Mouse (Mus musculus) limb, embryonic 13.5 days (tissue): ENCODE measurements around the gene Usp30. TPM values are rescaled to one million over a fixed set of nuclear protein-coding genes. Genes with fewer than 3 reads are reported as not detected.
A peak's percentile ranks its signal among the peaks of the same experiment; 100 is the strongest.

Experiments used
- ATAC-seq: fragments of 200-750 bp; cut with Nextera tagmentation; 2 replicates; pipeline ENCODE4 v1.8.0; 2017; ENCODE audit warnings: low read depth, moderate number of reproducible peaks, moderate TSS enrichment; ENCODE audit not compliant: low FRiP score
- H3K27ac ChIP-seq: fragments of 300-500 bp; sonication (generic); 2 replicates; pipeline ENCODE4 v1.5.1; 2015; ENCODE audit warnings: inconsistent platforms, mild to moderate bottlenecking, moderate library complexity
- H3K27me3 ChIP-seq: fragments of 300-500 bp; sonication (generic); 2 replicates; pipeline ENCODE4 v1.6.1; 2015; ENCODE audit warnings: mild to moderate bottlenecking, inconsistent platforms
- H3K36me3 ChIP-seq: fragments of 300-500 bp; sonication (generic); 2 replicates; pipeline ENCODE4 v1.6.1; 2015; ENCODE audit warnings: inconsistent platforms, mild to moderate bottlenecking, moderate library complexity
- H3K4me1 ChIP-seq: fragments of 300-500 bp; sonication (generic); 2 replicates; pipeline ENCODE4 v1.6.1; 2015; ENCODE audit warnings: inconsistent platforms
- H3K4me2 ChIP-seq: fragments of 300-500 bp; sonication (generic); replicated peaks from 2 replicates; pipeline ENCODE4 v1.6.1; 2015; ENCODE audit warnings: inconsistent platforms, mild to moderate bottlenecking, moderate library complexity
- H3K4me3 ChIP-seq: fragments of 300-500 bp; sonication (generic); 2 replicates; pipeline ENCODE4 v1.5.1; 2015; ENCODE audit warnings: moderate library complexity, mild to moderate bottlenecking, inconsistent platforms
- H3K9ac ChIP-seq: fragments of 300-500 bp; sonication (generic); 2 replicates; pipeline ENCODE4 v1.6.1; 2015; ENCODE audit warnings: mild to moderate bottlenecking, inconsistent platforms
- H3K9me3 ChIP-seq: fragments of 300-500 bp; sonication (generic); 2 replicates; pipeline ENCODE4 v1.6.1; 2016; ENCODE audit warnings: inconsistent platforms
- WGBS: fragments of 180-500 bp; shearing (Covaris S2); methylation state at CpG from one replicate; pipeline ENCODE4 v1.1.7; 2015; 5-methylcytosine and 5-hydroxymethylcytosine counted together
- polyA plus RNA-seq: library from polyadenylated mRNA; unstranded; fragments of >200 nt; fragmentation: Nextera tagmentation; extraction: Ambion mirVana; gene quantifications from 2 replicates; pipeline ENCODE4 v1.2.1, GENCODE M21; 2015

Gene Usp30
- polyA plus RNA-seq, 1 experiment from 2014 or later = 15.7 TPM

- Histone ChIP-seq H3K4me2 (no peak overlapping the region), H3K36me3 (no peaks in the 10 kb centered on the region), H3K4me1 (peaks cover 8% of the 10 kb centered on the region; the same call in 1 of the 2 replicates), H3K27ac (no peak overlapping the region), H3K9ac (no peak overlapping the region), H3K9me3 (no peaks in the 10 kb centered on the region), H3K4me3 (no peak overlapping the region), H3K27me3 (0 out of 2 replicates have a peak, but pooled peaks cover 8% of the 10 kb centered on the region)
- ATAC-seq = no peak
- 85% methylated on average over 4 of the region's 4 CpGs for whole genome bisulfite sequencing
Measured at GRCm38 (mm10) chr5:114043800-114044199, 21.5 kb upstream of the Usp30 start.

- Histone ChIP-seq H3K36me3 (no peaks in the 10 kb centered on the region), H3K9me3 (no peaks in the 10 kb centered on the region), H3K4me2 (no peak overlapping the region), H3K27ac (no peak overlapping the region), H3K9ac (no peak overlapping the region), H3K27me3 (0 out of 2 replicates have a peak, but pooled peaks cover 8% of the 10 kb centered on the region), H3K4me3 (no peak overlapping the region), H3K4me1 (peaks cover 8% of the 10 kb centered on the region; the same call in 1 of the 2 replicates)
- no peak for ATAC-seq
- WGBS = 69% methylated on average over 1 of the region's 1 CpGs
Measured at GRCm38 (mm10) chr5:114045134-114045533, 20.1 kb upstream of the Usp30 start.

DNA sequence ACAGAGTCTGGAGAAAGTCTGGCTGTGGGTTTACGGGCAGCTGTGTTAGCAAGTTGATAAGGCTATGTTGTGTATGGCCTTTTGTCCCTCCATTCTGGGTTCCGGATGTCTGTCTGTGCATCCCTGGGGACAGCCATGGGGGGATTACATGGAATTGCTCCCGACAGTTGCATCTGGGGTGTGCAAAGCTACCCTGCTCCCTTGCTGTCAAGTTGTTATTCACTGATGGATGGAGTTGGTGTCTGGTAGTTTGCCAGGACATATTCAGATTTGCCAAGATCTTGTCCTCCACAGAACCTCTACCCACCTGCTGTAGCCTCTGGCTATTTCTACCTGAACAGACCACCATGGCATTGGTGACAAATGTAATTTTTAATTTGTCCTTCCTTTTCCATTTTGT, 19.1 kb upstream of the Usp30 start:
- Histone ChIP-seq H3K4me3 (no peak overlapping the region), H3K4me1 (peaks cover 6% of the 10 kb centered on the region; the same call in 1 of the 2 replicates), H3K9ac (no peak overlapping the region), H3K27me3 (0 out of 2 replicates have a peak, but pooled peaks cover 8% of the 10 kb centered on the region), H3K9me3 (no peaks in the 10 kb centered on the region), H3K4me2 (no peak overlapping the region), H3K27ac (no peak overlapping the region), H3K36me3 (no peaks in the 10 kb centered on the region)
- ATAC-seq = no peak
- WGBS = 73% methylated on average over 3 of the region's 3 CpGs

DNA sequence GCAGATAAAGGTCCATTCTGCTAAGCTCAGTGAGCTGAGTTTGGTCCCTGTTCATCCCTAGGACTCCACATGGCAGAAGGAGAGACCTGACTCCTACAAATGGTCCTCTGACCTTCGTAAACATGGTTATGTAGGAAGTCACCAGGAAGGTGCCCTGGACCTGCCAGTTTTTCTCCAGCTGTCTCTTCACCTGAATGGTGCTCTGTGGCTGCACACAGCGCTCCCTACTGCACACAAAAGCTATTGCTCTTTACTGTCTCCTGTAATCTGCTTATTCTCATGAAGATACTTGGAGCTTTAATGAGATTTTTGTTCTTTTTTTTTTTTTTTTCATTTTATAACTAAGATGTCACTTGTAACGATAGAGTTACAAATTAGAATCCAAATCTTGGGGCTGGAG, 18.7 kb upstream of the Usp30 start:
- WGBS = 58% methylated on average over 3 of the region's 3 CpGs
- no peaks in the 10 kb centered on the region for H3K9me3 ChIP-seq
- no peak overlapping the region for H3K4me2 ChIP-seq
- H3K4me3 ChIP-seq = no peak overlapping the region
- no peak overlapping the region for H3K9ac ChIP-seq
- peaks cover 4% of the 10 kb centered on the region; the same call in 1 of the 2 replicates for H3K4me1 ChIP-seq
- H3K27ac ChIP-seq = no peak overlapping the region
- H3K27me3 ChIP-seq = 0 out of 2 replicates have a peak, but pooled peaks cover 8% of the 10 kb centered on the region
- H3K36me3 ChIP-seq = no peaks in the 10 kb centered on the region
- ATAC-seq = no peak

DNA sequence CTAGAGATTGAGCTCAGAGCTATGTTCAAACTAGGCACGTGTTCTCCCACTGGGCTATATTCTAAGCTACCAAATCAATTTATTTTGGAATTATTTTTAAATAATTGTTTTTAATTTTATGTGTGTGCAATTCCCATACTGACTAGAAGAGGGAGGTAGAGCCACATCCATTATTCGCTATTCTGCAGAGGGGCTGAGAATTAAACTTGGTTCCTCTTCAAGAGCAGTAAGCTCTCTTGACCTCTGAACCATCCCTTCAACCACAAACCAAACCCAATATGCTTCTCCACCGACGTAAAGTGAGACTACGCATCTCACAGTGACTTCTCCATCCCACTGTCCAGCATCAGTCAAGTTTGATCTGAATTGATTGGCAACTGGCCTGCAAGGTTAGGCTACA, 18.1 kb upstream of the Usp30 start:
- Histone ChIP-seq H3K4me3 (no peak overlapping the region), H3K4me2 (no peak overlapping the region), H3K27me3 (0 out of 2 replicates have a peak, but pooled peaks cover 7% of the 10 kb centered on the region), H3K36me3 (no peaks in the 10 kb centered on the region), H3K4me1 (peaks cover 6% of the 10 kb centered on the region), H3K9me3 (no peaks in the 10 kb centered on the region), H3K27ac (no peak overlapping the region), H3K9ac (no peak overlapping the region)
- 85% methylated on average over 5 of the region's 5 CpGs for WGBS
- no peak for ATAC-seq

DNA sequence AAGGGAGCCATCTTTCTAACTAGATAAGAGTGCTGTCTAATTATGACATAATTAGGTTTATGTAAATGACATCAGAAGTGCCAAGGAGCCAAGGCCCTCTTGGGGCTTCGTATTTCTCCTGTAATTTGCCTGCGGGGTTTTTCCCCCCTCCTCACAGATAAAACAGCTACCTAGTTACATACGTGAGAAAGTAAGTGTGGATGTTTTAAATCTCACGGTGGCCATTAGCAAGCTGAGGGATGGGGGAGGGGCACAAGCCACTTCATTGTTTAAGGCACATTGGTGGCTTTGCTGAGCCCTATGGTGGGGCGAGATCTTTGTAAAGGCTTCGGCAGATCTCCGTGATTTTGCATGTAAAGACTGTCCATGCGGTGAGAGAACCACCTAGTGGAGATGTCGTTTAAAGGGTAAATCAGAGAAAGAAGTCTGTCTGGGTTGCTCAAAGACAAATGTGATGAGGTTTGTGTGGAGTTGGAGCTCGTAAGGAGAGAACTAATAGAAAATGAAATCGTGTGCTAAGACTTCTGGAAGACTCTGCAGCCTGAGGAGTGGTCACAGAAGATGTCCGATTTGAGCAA, 16.4 kb upstream of the Usp30 start:
- Histone ChIP-seq H3K4me2 (no peak overlapping the region), H3K27me3 (no peaks in the 10 kb centered on the region), H3K4me3 (no peak overlapping the region), H3K4me1 (peaks cover 10% of the 10 kb centered on the region), H3K36me3 (no peaks in the 10 kb centered on the region), H3K9me3 (no peaks in the 10 kb centered on the region), H3K9ac (no peak overlapping the region), H3K27ac (no peak overlapping the region)
- no peak for ATAC-seq
- 49% methylated on average over 12 of the region's 12 CpGs for WGBS

DNA sequence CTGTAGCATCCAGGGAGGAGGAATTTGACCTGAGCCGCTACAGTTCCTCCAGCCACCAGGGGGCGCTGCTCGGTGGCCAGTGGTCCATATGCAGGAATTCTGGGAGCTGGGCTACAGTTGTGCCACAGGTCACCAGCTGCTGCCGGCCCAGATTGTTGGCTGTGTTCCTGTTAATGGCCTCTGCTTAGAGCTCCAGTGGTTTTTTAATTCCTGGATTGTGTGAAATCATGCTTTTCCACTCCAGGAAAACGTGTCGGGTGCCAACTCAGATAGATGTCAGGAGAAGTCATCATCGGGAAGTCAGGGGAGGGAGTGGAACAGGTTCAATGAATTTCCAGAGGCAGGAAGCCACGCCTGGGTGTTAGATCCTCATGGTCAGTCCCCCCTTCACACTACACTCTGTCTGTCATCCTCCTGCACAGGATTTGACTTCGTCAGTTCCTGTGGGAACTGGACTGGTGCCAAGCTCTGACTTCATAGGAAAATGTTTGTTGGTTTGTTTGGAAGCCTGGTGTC, 13.0 kb upstream of the Usp30 start:
- no peaks in the 10 kb centered on the region for H3K9me3 ChIP-seq
- peak overlapping the region; percentile 43 for H3K4me2 ChIP-seq
- no peaks in the 10 kb centered on the region for H3K27me3 ChIP-seq
- WGBS = 26% methylated on average over 9 of the region's 9 CpGs
- no peak; the same call in 1 of the 2 replicates for ATAC-seq
- H3K4me1 ChIP-seq = peaks cover 10% of the 10 kb centered on the region
- no peak overlapping the region for H3K9ac ChIP-seq
- H3K27ac ChIP-seq = no peak overlapping the region
- peak overlapping the region; percentile 18; the same call in 1 of the 2 replicates for H3K4me3 ChIP-seq
- H3K36me3 ChIP-seq = no peaks in the 10 kb centered on the region

DNA sequence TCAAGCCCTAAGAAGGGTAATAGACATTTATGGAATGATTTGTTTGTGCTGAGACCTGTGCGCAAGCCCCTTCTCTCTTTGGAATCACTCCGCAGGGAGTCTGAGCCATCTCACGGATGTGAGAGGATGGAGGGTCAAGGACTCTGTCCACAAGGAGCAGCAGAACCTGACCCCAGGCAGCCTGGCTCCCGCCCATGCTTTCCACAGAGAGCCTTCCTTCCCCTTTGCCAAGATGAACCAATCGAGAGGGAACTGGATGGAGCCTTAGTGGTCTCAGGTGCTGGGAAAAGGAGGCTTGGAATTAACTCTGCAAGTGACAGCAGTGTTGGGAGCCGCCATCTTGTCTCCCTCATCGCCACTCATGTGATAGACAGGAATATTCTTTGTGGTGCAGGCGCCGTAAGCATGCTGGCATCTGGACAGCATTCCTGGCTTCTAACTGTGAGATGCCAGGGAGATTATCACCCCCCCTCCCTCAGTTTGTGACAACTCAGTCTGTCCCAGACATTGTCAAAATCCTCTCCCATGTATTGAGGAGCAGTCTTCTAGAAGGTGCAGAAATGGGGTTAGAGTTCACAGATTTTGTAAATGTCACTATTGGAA, 8.0 kb upstream of the Usp30 start:
- WGBS = 73% methylated on average over 9 of the region's 9 CpGs
- H3K4me2 ChIP-seq = no peak overlapping the region
- no peaks in the 10 kb centered on the region for H3K27me3 ChIP-seq
- H3K36me3 ChIP-seq = no peaks in the 10 kb centered on the region
- no peak overlapping the region for H3K27ac ChIP-seq
- H3K4me3 ChIP-seq = no peak overlapping the region
- no peak for ATAC-seq
- no peak overlapping the region for H3K9ac ChIP-seq
- peaks cover 4% of the 10 kb centered on the region for H3K4me1 ChIP-seq
- no peaks in the 10 kb centered on the region for H3K9me3 ChIP-seq

- no peaks in the 10 kb centered on the region for H3K27me3 ChIP-seq
- 38% methylated on average over 7 of the region's 7 CpGs for WGBS
- ATAC-seq = no peak
Measured at GRCm38 (mm10) chr5:114061675-114062074, 3.6 kb upstream of the Usp30 start.

GRCm38 (mm10) chr5:114063958-114064357, 1.3 kb upstream of the Usp30 start:
- Histone ChIP-seq H3K4me1 (no peaks in the 10 kb centered on the region), H3K27ac (no peak overlapping the region), H3K27me3 (no peaks in the 10 kb centered on the region), H3K9me3 (no peaks in the 10 kb centered on the region), H3K36me3 (no peaks in the 10 kb centered on the region), H3K4me3 (no peak overlapping the region), H3K4me2 (no peak overlapping the region), H3K9ac (no peak overlapping the region)
- 69% methylated on average over 4 of the region's 4 CpGs for WGBS
- no peak for ATAC-seq

More at GRCm38 (mm10) chr5:114061675-114062074, 3.6 kb upstream of the Usp30 start:
- Histone ChIP-seq H3K4me2 (no peak overlapping the region), H3K9ac (no peak overlapping the region), H3K4me1 (no peaks in the 10 kb centered on the region), H3K27ac (no peak overlapping the region), H3K36me3 (no peaks in the 10 kb centered on the region), H3K4me3 (no peak overlapping the region), H3K9me3 (no peaks in the 10 kb centered on the region)

DNA sequence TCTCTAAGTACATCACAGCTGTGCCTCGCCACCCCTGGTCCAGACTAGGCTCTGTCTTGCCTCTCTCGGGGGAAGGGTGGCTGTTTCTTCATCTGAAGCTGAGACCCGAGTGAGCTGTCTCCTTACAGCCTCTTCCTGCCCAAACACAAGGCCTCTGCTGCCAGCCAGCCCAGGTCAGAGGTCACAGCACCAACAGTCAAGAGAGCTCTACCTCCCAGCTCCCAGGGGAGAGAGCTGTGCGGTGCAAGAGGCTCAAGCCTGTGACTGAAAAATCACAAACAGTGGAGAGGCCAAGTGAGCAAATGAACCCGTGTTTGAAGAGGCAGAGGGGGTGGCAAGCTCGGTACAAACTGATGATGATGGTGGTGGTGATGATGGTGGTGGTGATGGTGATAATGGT, 1.3 kb downstream of the Usp30 start:
- WGBS = 33% methylated on average over 6 of the region's 6 CpGs
- H3K36me3 ChIP-seq = no peaks in the 10 kb centered on the region
- H3K27ac ChIP-seq = no peak overlapping the region
- no peak overlapping the region for H3K9ac ChIP-seq
- ATAC-seq = no peak
- no peaks in the 10 kb centered on the region for H3K27me3 ChIP-seq
- no peaks in the 10 kb centered on the region for H3K4me1 ChIP-seq
- no peak overlapping the region for H3K4me2 ChIP-seq
- no peaks in the 10 kb centered on the region for H3K9me3 ChIP-seq
- H3K4me3 ChIP-seq = no peak overlapping the region

GRCm38 (mm10) chr5:114067543-114067942, 2.3 kb downstream of the Usp30 start:
- Histone ChIP-seq H3K4me2 (no peak overlapping the region), H3K9ac (no peak overlapping the region), H3K27ac (no peak overlapping the region), H3K4me1 (no peaks in the 10 kb centered on the region), H3K4me3 (no peak overlapping the region), H3K9me3 (no peaks in the 10 kb centered on the region), H3K36me3 (no peaks in the 10 kb centered on the region), H3K27me3 (no peaks in the 10 kb centered on the region)
- WGBS = 77% methylated on average over 9 of the region's 9 CpGs
- ATAC-seq = no peak
